Mouse (Mus musculus): ENCODE results near the gene Fbxo6.

- no peak for TF ChIP-seq CTCF (IDR thresholded peaks at IDR 0.05; ENCODE audit: low read depth)
- no peak for TF ChIP-seq EP300 (IDR thresholded peaks at IDR 0.05; ENCODE audit: low read depth)
Observed at GRCm38 (mm10) chr4:148169586-148169985, 17.6 kb upstream of the Fbxo6 start.
